Mouse (Mus musculus) right cerebral cortex, postnatal 14 days (tissue): ENCODE data around the gene Smarcd2.

Experiments
- DNase-seq: peaks from one replicate; pipeline ENCODE4 v3.0.0; 2022

Smarcd2 gene

GRCm38 (mm10) chr11:106220603-106221002 is 52.2 kb downstream of the Smarcd2 start:
- DNase-seq: no peak

- DNase-seq: peak; percentile 90
Measured at GRCm38 (mm10) chr11:106216730-106217490, 55.9 kb downstream of the Smarcd2 start, which contains the start of gene Ddx42. Gene Ddx42 (plus strand): TSS chr11:106216926.

- DNase-seq: peak; percentile 93
Measured at GRCm38 (mm10) chr11:106215927-106216729, 56.6 kb downstream of the Smarcd2 start, which contains the start of gene Ccdc47. Gene Ccdc47 (minus strand): TSS chr11:106216344.

- no peak for DNase-seq
Measured at GRCm38 (mm10) chr11:106215450-106215859, 57.3 kb downstream of the Smarcd2 start.

- no peak for DNase-seq
Measured at GRCm38 (mm10) chr11:106214856-106215255, 57.9 kb downstream of the Smarcd2 start.
